Mouse (Mus musculus): ENCODE data around the gene Heatr5b. TPM values are rescaled to one million over a fixed set of nuclear protein-coding genes. Genes with fewer than 3 reads are reported as not detected.

Heatr5b gene
- total RNA-seq, 2 experiments from 2014 or later: 37.3 to 38.3 TPM

Other genes starting within 250 kb of the Heatr5b start
- 10 to 100 TPM; 21.7 to 25.9 TPM for gene Strn, start 98.2 kb downstream of the Heatr5b start, total RNA-seq (2021)
- gene Gpatch11, start 203 bp upstream of the Heatr5b start, total RNA-seq (2021): 10 to 100 TPM; 26.5 to 28.3 TPM
- 10 to 100 TPM; 29.3 to 33.2 TPM for gene Eif2ak2, start 47.2 kb upstream of the Heatr5b start, total RNA-seq (2021)
- gene Sult6b1, start 71.6 kb upstream of the Heatr5b start, total RNA-seq (2021): not detected
- gene Cebpzos, start 81.1 kb upstream of the Heatr5b start, total RNA-seq (2021): 10 to 100 TPM; 30.0 to 44.4 TPM
- 10 to 100 TPM; 45.6 to 51.1 TPM for gene Cebpz, start 101.7 kb upstream of the Heatr5b start, total RNA-seq (2021)
- gene Ndufaf7, start 101.8 kb upstream of the Heatr5b start, total RNA-seq (2021): 10 to 100 TPM; 37.0 to 44.1 TPM
- gene Prkd3, start 185.5 kb upstream of the Heatr5b start, total RNA-seq (2021): 10 to 100 TPM; 26.0 to 32.2 TPM
- 1 to 10 TPM; 8.1 to 8.2 TPM for gene Qpct, start 216.5 kb upstream of the Heatr5b start, total RNA-seq (2021)